Mouse (Mus musculus) stomach, embryonic 16.5 days (tissue): ENCODE measurements around the gene Galnt4. TPM values are rescaled to one million over a fixed set of nuclear protein-coding genes. Genes with fewer than 3 reads are reported as not detected.

Experiments
- ATAC-seq: fragments of 200-750 bp; cut with Nextera tagmentation; 2 replicates; pipeline ENCODE4 v1.8.0; 2017; ENCODE audit warnings: moderate number of reproducible peaks, moderate TSS enrichment; ENCODE audit not compliant: insufficient read depth, low FRiP score
- H3K27ac ChIP-seq: fragments of 300-500 bp; sonication (generic); 2 replicates; pipeline ENCODE4 v1.5.1; 2014; ENCODE audit warnings: low read length
- H3K27me3 ChIP-seq: fragments of 300-500 bp; sonication (generic); 2 replicates; pipeline ENCODE4 v1.6.1; 2014; ENCODE audit warnings: low read length, control low read depth, mixed read lengths; ENCODE audit not compliant: control insufficient read depth, insufficient read depth
- H3K36me3 ChIP-seq: fragments of 300-500 bp; sonication (generic); 2 replicates; pipeline ENCODE4 v1.6.1; 2014; ENCODE audit warnings: low read length; ENCODE audit not compliant: control insufficient read depth, insufficient read depth
- H3K4me1 ChIP-seq: fragments of 300-500 bp; sonication (generic); 2 replicates; pipeline ENCODE4 v1.6.1; 2014; ENCODE audit warnings: low read length, control low read depth, mixed read lengths; ENCODE audit not compliant: control insufficient read depth, insufficient read depth
- H3K4me2 ChIP-seq: fragments of 300-500 bp; sonication (generic); 2 replicates; pipeline ENCODE4 v1.6.1; 2014; ENCODE audit warnings: low read depth, low read length, mixed read lengths
- H3K4me3 ChIP-seq: fragments of 300-500 bp; sonication (generic); replicated peaks from 2 replicates; pipeline ENCODE4 v1.5.1; 2014; ENCODE audit warnings: mild to moderate bottlenecking, low read length
- H3K9ac ChIP-seq: fragments of 300-500 bp; sonication (generic); 2 replicates; pipeline ENCODE4 v1.6.1; 2014; ENCODE audit warnings: low read length
- H3K9me3 ChIP-seq: fragments of 300-500 bp; sonication (generic); replicated peaks from 2 replicates; pipeline ENCODE4 v1.6.1; 2016; ENCODE audit warnings: low read length, control low read depth; ENCODE audit not compliant: control insufficient read depth
- WGBS: fragments of 180-500 bp; shearing (Covaris S2); extraction: QIAGEN DNeasy Blood & Tissue Kit; methylation state at CpG from one replicate; pipeline ENCODE4 v1.1.7; 2014; 5-methylcytosine and 5-hydroxymethylcytosine counted together
- polyA plus RNA-seq: library from polyadenylated mRNA; unstranded; fragments of >200 nt; fragmentation: Nextera tagmentation; extraction: Ambion mirVana; gene quantifications from 2 replicates; pipeline ENCODE4 v1.2.1, GENCODE M21; 2015

The Galnt4 gene
- polyA plus RNA-seq, 1 experiment from 2014 or later, result 41.9 TPM

DNA sequence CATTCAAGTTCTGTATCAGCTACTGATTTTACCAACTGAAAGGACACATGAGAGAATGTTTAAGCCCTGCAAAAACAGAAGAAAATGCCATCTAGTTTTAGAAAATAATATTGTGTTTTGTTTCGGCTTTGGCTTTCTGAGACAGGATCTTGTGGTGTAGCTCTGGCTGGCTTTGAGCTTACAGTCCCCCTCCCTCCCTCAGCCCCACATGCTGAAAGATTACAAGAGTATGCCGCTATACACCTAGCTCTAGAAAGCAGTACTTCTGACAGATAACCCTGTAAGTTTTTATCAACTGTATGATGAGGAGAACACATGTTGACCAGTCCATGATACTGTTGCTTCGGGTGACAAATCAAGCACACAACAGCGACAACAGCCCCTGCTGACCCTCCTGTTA lies 11.5 kb downstream of the Galnt4 start:
- Histone ChIP-seq H3K27me3 (no peaks in the 10 kb centered on the region), H3K36me3 (no peaks in the 10 kb centered on the region), H3K9me3 (no peaks in the 10 kb centered on the region), H3K4me3 (no peak overlapping the region), H3K27ac (peak overlapping the region; percentile 87; the same call in 1 of the 2 replicates), H3K9ac (no peak overlapping the region), H3K4me1 (peaks cover 29% of the 10 kb centered on the region), H3K4me2 (no peak overlapping the region)
- WGBS, result 76% methylated on average over 4 of the region's 4 CpGs
- no peak for ATAC-seq

DNA sequence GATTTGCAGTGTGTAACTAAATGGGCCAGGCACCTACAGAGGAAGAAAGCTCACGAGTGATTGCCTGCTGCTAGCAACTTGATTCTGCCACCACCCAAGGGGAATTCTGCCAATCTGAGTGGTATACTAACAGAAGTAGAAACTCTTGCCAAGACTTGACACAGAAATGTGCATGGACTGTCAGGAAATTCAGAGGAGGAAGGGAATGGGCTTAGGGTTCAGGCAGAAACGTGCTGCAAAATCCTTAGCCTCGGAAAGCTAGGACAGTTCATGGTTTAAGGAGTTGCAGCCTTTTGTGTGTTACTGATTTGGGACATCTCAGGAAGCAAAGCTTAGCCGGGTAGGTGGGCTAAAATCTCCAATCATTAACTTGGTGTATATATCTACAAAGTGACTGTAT lies 18.3 kb downstream of the Galnt4 start, which contains the start of gene Phxr2:
Phxr2 (minus strand) TSS at position 101 of the 400 bp plus-strand sequence.
- no peak within 1 kb of the TSS for H3K4me2 ChIP-seq
- H3K27ac ChIP-seq, result peak within 1 kb of the TSS; percentile 69
- H3K36me3 ChIP-seq, result no peaks in the 10 kb centered on the region
- no peak within 1 kb of the TSS for H3K9ac ChIP-seq
- no peak within 1 kb of the TSS for H3K4me3 ChIP-seq
- no peaks in the 10 kb centered on the region for H3K27me3 ChIP-seq
- no peaks in the 10 kb centered on the region for H3K9me3 ChIP-seq
- no peak for ATAC-seq
- 77% methylated on average over 4 of the region's 4 CpGs for WGBS
- H3K4me1 ChIP-seq, result peaks cover 7% of the 10 kb centered on the region

DNA sequence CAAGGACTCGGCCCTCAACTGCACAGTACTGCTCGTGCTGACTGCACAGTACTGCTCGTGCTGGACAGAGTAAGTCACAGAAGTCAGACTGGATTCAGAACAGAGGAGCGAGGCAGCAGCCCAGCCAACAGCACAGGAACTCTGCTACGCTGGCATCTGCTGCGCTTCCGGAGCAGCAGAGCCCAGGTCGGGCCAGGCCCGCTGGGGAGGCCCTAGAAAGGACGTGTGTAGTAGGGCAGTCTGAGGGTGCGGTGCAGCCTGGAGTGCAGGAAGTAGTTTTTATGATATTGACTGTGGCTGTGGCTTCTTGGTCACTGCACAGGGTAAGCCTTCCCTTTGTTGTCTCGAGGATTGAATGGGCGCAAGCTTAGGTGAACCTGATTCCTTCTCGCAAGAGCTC lies 19.0 kb downstream of the Galnt4 start:
- H3K9ac ChIP-seq, result no peak overlapping the region
- 84% methylated on average over 14 of the region's 14 CpGs for WGBS

DNA sequence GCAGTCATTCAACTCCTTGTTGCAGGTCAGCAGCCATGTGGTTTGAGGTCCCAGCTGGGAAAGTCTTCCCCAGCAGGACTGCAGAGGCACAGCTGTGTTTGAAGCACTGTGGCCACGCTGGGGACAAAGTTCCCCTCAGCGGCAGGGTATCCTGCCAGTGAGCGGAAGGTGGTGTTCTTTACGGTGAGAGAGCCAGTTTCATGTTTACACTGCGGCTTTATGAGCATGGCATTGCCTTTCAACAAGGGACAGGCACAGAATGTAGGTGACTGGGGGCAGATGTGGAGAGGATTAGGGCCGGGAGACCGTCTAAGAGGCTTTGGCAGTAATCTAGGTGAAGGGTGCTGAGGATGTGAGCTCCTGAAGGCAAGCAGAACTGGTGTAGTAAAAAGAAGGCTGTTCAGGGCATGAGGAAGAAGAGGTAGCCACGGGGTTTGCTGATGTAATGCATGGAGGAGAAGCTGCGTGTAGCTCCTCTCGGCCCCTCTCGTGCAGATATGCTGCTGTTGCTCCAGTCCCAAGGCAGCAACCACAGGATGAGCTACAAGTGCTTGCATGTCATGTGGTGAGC lies 19.8 kb downstream of the Galnt4 start:
- Histone ChIP-seq H3K9ac (0 out of 2 replicates have a peak overlapping the region, but pooled peaks have one; percentile 10), H3K4me3 (no peak overlapping the region), H3K27me3 (no peaks in the 10 kb centered on the region), H3K27ac (peak overlapping the region; percentile 69), H3K4me2 (no peak overlapping the region; the same call in 1 of the 2 replicates), H3K36me3 (no peaks in the 10 kb centered on the region), H3K9me3 (no peaks in the 10 kb centered on the region), H3K4me1 (peaks cover 21% of the 10 kb centered on the region)
- peak; percentile 56; the same call in 1 of the 2 replicates for ATAC-seq
- WGBS, result 59% methylated on average over 11 of the region's 11 CpGs

More for the DNA sequence above, 19.0 kb downstream of the Galnt4 start:
- H3K27ac ChIP-seq, result peak overlapping the region; percentile 69
- H3K36me3 ChIP-seq, result no peaks in the 10 kb centered on the region
- peak; percentile 80 for ATAC-seq
- H3K4me2 ChIP-seq, result no peak overlapping the region
- no peaks in the 10 kb centered on the region for H3K9me3 ChIP-seq
- H3K4me3 ChIP-seq, result no peak overlapping the region
- no peaks in the 10 kb centered on the region for H3K27me3 ChIP-seq
- peaks cover 14% of the 10 kb centered on the region for H3K4me1 ChIP-seq

DNA sequence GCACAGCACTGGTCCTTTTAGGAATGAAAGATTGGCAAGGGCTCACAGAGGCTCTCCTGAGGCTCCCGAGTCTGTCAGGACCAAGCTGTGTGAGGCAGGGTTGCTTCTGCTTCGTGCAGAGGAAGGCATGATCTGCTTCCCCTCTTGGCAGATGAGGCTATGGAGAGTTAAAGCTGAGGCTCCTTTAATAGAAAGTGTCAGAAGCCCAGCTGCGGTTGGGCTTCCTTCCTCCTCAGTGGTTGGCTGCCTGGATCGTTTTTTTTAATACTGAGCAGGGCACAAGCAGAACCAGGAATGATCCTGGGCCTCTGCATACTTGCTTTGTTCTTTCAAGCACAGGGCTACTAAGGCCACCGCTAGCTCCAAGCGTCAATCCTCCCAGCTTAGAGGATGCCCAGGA lies 22.7 kb downstream of the Galnt4 start:
- H3K4me3 ChIP-seq, result no peak overlapping the region
- ATAC-seq, result no peak
- peaks cover 21% of the 10 kb centered on the region for H3K4me1 ChIP-seq
- 38% methylated on average over 6 of the region's 6 CpGs for WGBS
- H3K27ac ChIP-seq, result peak overlapping the region; percentile 43
- no peaks in the 10 kb centered on the region for H3K9me3 ChIP-seq
- no peak overlapping the region for H3K4me2 ChIP-seq
- no peaks in the 10 kb centered on the region for H3K27me3 ChIP-seq
- no peak overlapping the region for H3K9ac ChIP-seq
- H3K36me3 ChIP-seq, result no peaks in the 10 kb centered on the region

DNA sequence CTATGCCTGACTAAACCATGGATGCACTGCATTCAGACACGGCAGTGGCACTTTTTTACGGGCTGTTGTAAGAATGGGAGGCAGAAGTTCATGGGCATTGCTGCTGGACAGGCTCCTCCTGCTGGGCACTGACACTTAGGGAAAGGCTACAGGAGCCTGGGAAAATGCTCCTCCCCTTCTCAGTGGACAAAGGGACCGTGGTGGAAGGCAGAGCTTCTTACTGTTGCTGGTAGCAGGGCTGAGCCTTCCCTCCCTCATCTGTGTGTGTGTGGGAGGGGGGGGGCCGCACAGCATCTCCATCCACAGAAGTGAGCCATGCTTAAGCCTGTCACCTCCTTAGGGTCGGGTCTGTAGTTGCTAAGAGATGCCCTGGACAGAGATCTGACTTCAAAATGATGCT lies 23.3 kb downstream of the Galnt4 start:
- H3K4me3 ChIP-seq, result no peak overlapping the region
- H3K4me1 ChIP-seq, result peaks cover 22% of the 10 kb centered on the region
- no peaks in the 10 kb centered on the region for H3K36me3 ChIP-seq
- 76% methylated on average over 5 of the region's 5 CpGs for WGBS
- no peak for ATAC-seq
- H3K9me3 ChIP-seq, result no peaks in the 10 kb centered on the region
- H3K9ac ChIP-seq, result 0 out of 2 replicates have a peak overlapping the region, but pooled peaks have one; percentile 28
- H3K27ac ChIP-seq, result peak overlapping the region; percentile 93
- no peaks in the 10 kb centered on the region for H3K27me3 ChIP-seq
- H3K4me2 ChIP-seq, result no peak overlapping the region

DNA sequence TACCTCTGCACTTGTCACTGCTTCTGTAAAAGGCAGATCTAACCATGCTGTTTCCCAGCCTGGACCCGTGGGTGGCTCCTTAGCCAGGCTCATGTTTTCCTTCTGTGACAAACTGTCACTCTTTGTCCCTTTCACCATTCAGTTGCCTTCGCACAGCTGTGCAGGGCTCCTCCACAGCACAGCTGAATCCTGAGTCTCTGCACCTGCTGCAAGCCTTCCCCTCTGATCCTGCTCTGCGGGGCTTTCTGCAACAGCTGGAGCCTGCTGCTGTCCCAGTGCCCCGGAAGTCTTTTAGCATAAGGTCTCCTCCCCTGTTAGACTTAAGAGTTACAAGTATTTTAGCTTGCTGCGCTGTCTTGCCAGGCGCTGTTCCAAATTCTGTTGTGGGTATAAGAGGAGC lies 24.2 kb downstream of the Galnt4 start:
- peak overlapping the region; percentile 27; the same call in 1 of the 2 replicates for H3K9ac ChIP-seq
- ATAC-seq, result peak; percentile 48; the same call in 1 of the 2 replicates
- peak overlapping the region; percentile 93 for H3K27ac ChIP-seq
- no peak overlapping the region; the same call in none of the 2 replicates for H3K4me2 ChIP-seq
- WGBS, result 52% methylated on average over 6 of the region's 6 CpGs
- no peaks in the 10 kb centered on the region for H3K36me3 ChIP-seq
- no peak overlapping the region for H3K4me3 ChIP-seq
- H3K27me3 ChIP-seq, result no peaks in the 10 kb centered on the region
- H3K9me3 ChIP-seq, result no peaks in the 10 kb centered on the region
- peaks cover 23% of the 10 kb centered on the region for H3K4me1 ChIP-seq

DNA sequence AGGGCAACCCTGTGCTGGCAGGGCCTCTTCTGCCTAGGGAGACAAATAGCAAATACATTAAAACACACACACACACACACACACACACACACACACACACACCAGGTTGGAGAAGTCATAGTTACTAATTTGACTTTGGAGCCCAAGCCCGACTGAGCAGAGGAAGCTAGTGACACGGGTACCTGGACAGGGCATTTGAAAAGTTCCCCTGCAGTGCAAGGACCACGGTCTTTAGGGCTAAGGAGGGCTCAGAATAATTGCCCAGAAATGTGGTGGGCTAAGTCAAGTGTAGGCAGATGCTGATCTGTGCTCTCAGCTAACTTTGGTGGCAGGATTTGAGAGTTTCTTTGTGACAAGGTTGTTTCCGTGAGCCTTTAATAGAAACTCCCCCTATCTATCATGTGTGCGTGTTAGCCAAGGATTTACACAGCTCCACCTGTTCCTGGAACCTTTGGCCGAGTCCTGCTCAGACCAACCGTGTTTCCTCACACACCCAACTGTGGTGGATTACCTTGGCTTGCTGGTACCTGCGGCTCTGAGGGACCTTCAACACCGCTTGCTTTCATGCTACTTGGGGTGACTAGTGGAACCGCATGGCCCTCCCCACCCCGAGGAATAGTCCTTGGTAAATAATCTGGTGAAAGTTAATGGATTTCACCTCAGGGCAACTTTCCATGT lies 24.8 kb downstream of the Galnt4 start:
- Histone ChIP-seq H3K27me3 (no peaks in the 10 kb centered on the region), H3K36me3 (no peaks in the 10 kb centered on the region), H3K9me3 (no peaks in the 10 kb centered on the region), H3K4me2 (no peak overlapping the region; the same call in 1 of the 2 replicates), H3K4me3 (no peak overlapping the region), H3K27ac (peak overlapping the region; percentile 93), H3K4me1 (peaks cover 23% of the 10 kb centered on the region), H3K9ac (peak overlapping the region; percentile 27; the same call in 1 of the 2 replicates)
- WGBS, result 64% methylated on average over 11 of the region's 11 CpGs
- peak; percentile 90 for ATAC-seq

DNA sequence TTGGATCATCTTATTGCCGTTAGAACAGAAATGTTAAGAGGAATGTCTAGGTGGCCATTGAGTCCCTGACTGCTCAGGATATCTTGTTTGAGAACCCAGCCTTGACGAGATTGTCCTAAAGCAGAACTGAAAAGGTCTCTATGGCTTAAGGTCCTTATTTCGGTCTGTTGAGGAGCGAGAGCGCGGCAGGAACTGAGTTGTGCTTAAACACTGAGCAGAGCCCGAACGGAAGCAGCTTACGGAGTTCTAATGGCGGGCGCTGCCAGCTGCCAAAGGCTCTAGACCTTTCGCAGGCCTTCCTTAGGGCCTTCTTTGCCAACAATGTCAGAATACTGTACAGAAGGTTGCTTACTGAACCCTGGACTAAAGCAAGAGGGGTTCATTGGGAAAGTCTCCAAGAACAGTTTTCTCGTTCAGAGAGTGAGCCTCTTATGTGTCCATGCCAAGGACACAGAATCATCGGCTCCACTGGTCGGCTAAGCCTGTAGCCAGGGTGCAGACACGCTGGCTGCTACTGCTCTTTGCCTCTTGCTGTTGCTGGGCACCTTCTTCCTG lies 25.4 kb downstream of the Galnt4 start:
- WGBS, result 91% methylated on average over 16 of the region's 16 CpGs
- H3K36me3 ChIP-seq, result no peaks in the 10 kb centered on the region

More for the DNA sequence above, 25.4 kb downstream of the Galnt4 start:
- no peak for ATAC-seq
- peak overlapping the region; percentile 66 for H3K27ac ChIP-seq
- no peak overlapping the region for H3K9ac ChIP-seq
- no peaks in the 10 kb centered on the region for H3K27me3 ChIP-seq
- no peaks in the 10 kb centered on the region for H3K9me3 ChIP-seq
- no peak overlapping the region for H3K4me3 ChIP-seq
- peaks cover 21% of the 10 kb centered on the region for H3K4me1 ChIP-seq
- no peak overlapping the region for H3K4me2 ChIP-seq
